Mouse (Mus musculus): ENCODE measurements at regions not wholly inside any gene's neighbourhood (a gene's known extent, or its start where the extent isn't known, plus 50 kb on each side); places are given as distances from the start of the nearest gene placed in this dataset.

DNA sequence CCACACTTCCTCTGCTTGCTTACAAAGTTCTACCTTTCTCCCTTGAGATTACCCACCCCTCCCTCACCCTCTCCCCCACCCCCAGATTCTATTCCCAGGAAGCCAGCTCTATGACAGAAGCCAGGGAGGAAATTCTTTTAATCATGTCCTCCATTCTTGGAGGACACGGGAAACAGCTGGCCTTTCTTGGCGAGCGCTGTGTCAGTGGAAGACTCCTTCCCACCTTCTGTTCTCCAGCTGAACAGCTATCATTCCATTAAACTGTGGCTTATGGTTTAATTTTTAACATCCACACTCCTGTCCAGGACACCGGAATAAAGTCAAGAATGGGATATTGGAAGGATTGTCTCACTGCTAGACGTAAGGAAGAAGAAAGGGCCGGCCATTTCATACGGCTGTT is 59.0 kb upstream of the Plxnc1 start:
- Histone ChIP-seq H3K4me1 (replicated peaks; ENCODE audit: insufficient read depth, low read length) (no peaks in the 10 kb centered on the region), H3K4me3 (replicated peaks; ENCODE audit: low read depth, low read length) (no peak overlapping the region), H3K9me3 (replicated peaks; ENCODE audit: low read length) (no peaks in the 10 kb centered on the region), H3K27ac (peak overlapping the region; percentile 71), H3K27me3 (ENCODE audit: insufficient read depth, low read length) (no peaks in the 10 kb centered on the region), H3K36me3 (ENCODE audit: insufficient read depth, low read length) (no peaks in the 10 kb centered on the region), H3K9ac (ENCODE audit: low read depth, low read length) (no peak overlapping the region), H3K4me2 (ENCODE audit: low read length) (no peak overlapping the region; the same call in 1 of the 2 replicates)
- WGBS, result 54% methylated on average over 7 of the region's 7 CpGs
- no peak for ATAC-seq (replicated peaks; ENCODE audit: low FRiP score, low read depth)
- DNase-seq (ENCODE audit: low spot score), result peak; percentile 62
- TF ChIP-seq CTCF (IDR thresholded peaks at IDR 0.05; ENCODE audit: low read depth), result no peak

DNA sequence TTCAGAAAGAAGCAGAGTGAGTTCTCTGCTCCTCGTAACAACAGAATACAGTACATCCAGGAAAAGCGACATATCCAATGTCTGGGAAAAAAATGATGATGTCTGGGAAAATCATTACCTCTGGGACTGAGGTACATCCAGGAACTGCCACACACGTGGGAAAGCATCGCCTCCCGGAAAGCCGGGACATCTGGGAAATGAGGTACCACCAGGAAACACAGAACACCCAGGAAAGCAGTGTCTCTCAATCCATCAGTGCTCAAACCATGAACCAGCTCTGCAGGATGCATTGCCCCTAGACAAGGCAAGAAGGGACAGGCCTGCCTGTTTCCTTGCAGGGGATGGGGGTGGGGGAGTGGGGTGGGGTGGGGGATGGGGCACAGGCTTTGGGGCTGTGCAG is 57.0 kb upstream of the Plxnc1 start:
- no peak for DNase-seq (ENCODE audit: low spot score)
- no peak for TF ChIP-seq CTCF (IDR thresholded peaks at IDR 0.05; ENCODE audit: low read depth)
- H3K4me3 ChIP-seq (replicated peaks; ENCODE audit: low read depth, low read length), result no peak overlapping the region
- no peaks in the 10 kb centered on the region for H3K4me1 ChIP-seq (replicated peaks; ENCODE audit: insufficient read depth, low read length)
- WGBS, result 70% methylated on average over 6 of the region's 6 CpGs
- no peaks in the 10 kb centered on the region for H3K36me3 ChIP-seq (ENCODE audit: insufficient read depth, low read length)
- no peaks in the 10 kb centered on the region for H3K27me3 ChIP-seq (ENCODE audit: insufficient read depth, low read length)
- no peak overlapping the region for H3K27ac ChIP-seq
- H3K9me3 ChIP-seq (replicated peaks; ENCODE audit: low read length), result no peaks in the 10 kb centered on the region
- no peak overlapping the region for H3K4me2 ChIP-seq (ENCODE audit: low read length)
- ATAC-seq (replicated peaks; ENCODE audit: low FRiP score, low read depth), result no peak
- no peak overlapping the region for H3K9ac ChIP-seq (ENCODE audit: low read depth, low read length)

DNA sequence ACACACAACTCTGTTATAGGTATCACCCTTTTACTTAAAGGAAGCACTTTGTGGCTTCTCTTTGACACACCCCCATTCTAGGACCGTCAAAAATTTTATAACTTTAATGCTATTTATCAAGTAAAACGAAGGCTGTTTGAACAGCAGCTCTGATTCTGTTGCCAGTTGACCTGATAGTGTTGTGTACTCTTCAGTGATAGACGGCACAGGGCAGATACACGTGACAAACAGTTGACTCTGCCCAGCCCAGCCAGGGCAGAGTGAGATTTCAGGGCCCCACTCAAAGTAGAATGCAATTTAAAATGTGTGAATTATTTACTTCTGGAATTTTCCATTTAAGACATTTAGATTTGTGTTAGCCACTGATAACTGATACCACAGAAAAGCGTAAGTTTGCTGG is 55.1 kb upstream of the Plxnc1 start:
- no peak overlapping the region for H3K4me2 ChIP-seq (ENCODE audit: low read length)

More for the DNA sequence above, 55.1 kb upstream of the Plxnc1 start:
- ATAC-seq (replicated peaks; ENCODE audit: low FRiP score, low read depth) (no peak), DNase-seq (ENCODE audit: low spot score) (no peak)
- H3K36me3 ChIP-seq (ENCODE audit: insufficient read depth, low read length), result no peaks in the 10 kb centered on the region
- no peak for TF ChIP-seq CTCF (IDR thresholded peaks at IDR 0.05; ENCODE audit: low read depth)
- no peaks in the 10 kb centered on the region for H3K27me3 ChIP-seq (ENCODE audit: insufficient read depth, low read length)
- no peak overlapping the region for H3K27ac ChIP-seq
- 67% methylated on average over 5 of the region's 5 CpGs for WGBS
- H3K4me3 ChIP-seq (replicated peaks; ENCODE audit: low read depth, low read length), result no peak overlapping the region
- H3K9ac ChIP-seq (ENCODE audit: low read depth, low read length), result no peak overlapping the region
- no peaks in the 10 kb centered on the region for H3K4me1 ChIP-seq (replicated peaks; ENCODE audit: insufficient read depth, low read length)
- H3K9me3 ChIP-seq (replicated peaks; ENCODE audit: low read length), result no peaks in the 10 kb centered on the region
